ENCODE assay signal across 18 mouse cellular contexts in genomic region chr2:28598692-28599568, GRCm38 (mm10). TPM values are rescaled to one million over a fixed set of nuclear protein-coding genes. Genes with fewer than 3 reads are reported as not detected.
A peak's percentile ranks its signal among the peaks of the same experiment; 100 is the strongest.
DNase-seq lines count a peak whose midpoint lies in the region; ATAC-seq and TF ChIP-seq lines count a peak whose summit lies in the region.
"Had no signal": no experiment of that assay in that cellular context is flagged by ENCODE, and none has a peak within 500 bp of the region (broad histone marks: within the 10 kb centered on the region; RNA-seq: fewer than 3 reads in every experiment).

No protein-coding gene starts in this region.

- peaks cover 46% of the 10 kb centered on the region for H3K4me1 ChIP-seq in heart, embryonic 13.5 days
- H3K4me1 ChIP-seq in neural tube, embryonic 12.5 days, result 0 out of 2 replicates have a peak, but pooled peaks cover 6% of the 10 kb centered on the region
- H3K4me1 ChIP-seq in limb, embryonic 10.5 days, result peaks cover 16% of the 10 kb centered on the region
- H3K4me1 ChIP-seq in liver, embryonic 16.5 days (ENCODE audit: control insufficient read depth, low read depth, low read length), result peaks cover 90% of the 10 kb centered on the region
- H3K4me1 ChIP-seq in kidney, adult 2 months (ENCODE audit: control insufficient read depth, insufficient read depth, low read length), result no peaks in the 10 kb centered on the region

- no peak overlapping the region for H3K4me3 ChIP-seq in heart, embryonic 13.5 days
- H3K4me3 ChIP-seq in neural tube, embryonic 12.5 days, result no peak overlapping the region
- H3K4me3 ChIP-seq in limb, embryonic 10.5 days, result no peak overlapping the region
- no peak overlapping the region for H3K4me3 ChIP-seq in liver, embryonic 16.5 days (ENCODE audit: low read depth, low read length)
- H3K4me3 ChIP-seq in kidney, adult 2 months (ENCODE audit: insufficient read depth, low read depth, low read length), result no peak overlapping the region

- peaks cover 3% of the 10 kb centered on the region; the same call in 1 of the 2 replicates for H3K9me3 ChIP-seq in heart, embryonic 13.5 days
- H3K9me3 ChIP-seq in neural tube, embryonic 12.5 days, result no peaks in the 10 kb centered on the region
- H3K9me3 ChIP-seq in limb, embryonic 10.5 days (replicated peaks), result no peaks in the 10 kb centered on the region
- H3K9me3 ChIP-seq in liver, embryonic 16.5 days (replicated peaks; ENCODE audit: control insufficient read depth, low read length), result 0 out of 2 replicates have a peak, but pooled peaks cover 2% of the 10 kb centered on the region

- H3K27me3 ChIP-seq in heart, embryonic 13.5 days (replicated peaks), result no peaks in the 10 kb centered on the region; the same call in 1 of the 2 replicates
- no peaks in the 10 kb centered on the region for H3K27me3 ChIP-seq in neural tube, embryonic 12.5 days (replicated peaks)
- H3K27me3 ChIP-seq in limb, embryonic 10.5 days (ENCODE audit: low read depth, poor library complexity, severe bottlenecking), result 0 out of 2 replicates have a peak, but pooled peaks cover 2% of the 10 kb centered on the region
- no peaks in the 10 kb centered on the region for H3K27me3 ChIP-seq in liver, embryonic 16.5 days (ENCODE audit: control insufficient read depth, insufficient read depth, low read depth, low read length)
- H3K27me3 ChIP-seq in kidney, adult 2 months (replicated peaks; ENCODE audit: control insufficient read depth, insufficient read depth, low read length), result no peaks in the 10 kb centered on the region

- intact Hi-C loops in heart, postnatal 36 days (cut with DNase I), result no loop called here

- 0 out of 2 replicates have a peak, but pooled peaks have one; percentile 25 for ATAC-seq in heart, embryonic 13.5 days (ENCODE audit: extremely low read depth, insufficient number of reproducible peaks, low FRiP score, low TSS enrichment)
- no peak for ATAC-seq in neural tube, embryonic 12.5 days (ENCODE audit: low FRiP score, low read depth)
- no peak for ATAC-seq in liver, embryonic 16.5 days (ENCODE audit: low read depth)
- ATAC-seq: inflammation-experienced regulatory T-cells, adult 6 months had no signal

- DNase-seq in heart, postnatal 36 days, result no peak
- no peak for DNase-seq in neural tube, embryonic 10.5 days (ENCODE audit: extremely low spot score, low spot score)
- DNase-seq in limb, embryonic 10.5 days (ENCODE audit: low spot score), result no peak
- no peak for DNase-seq in ovary, adult 18-20 months (ENCODE audit: low spot score)
- DNase-seq in kidney, adult 2 months, result no peak
- DNase-seq: cerebellum, adult 2 months; gastrocnemius, postnatal 25 days; heart, postnatal 10 days; kidney, postnatal 25 days; right cerebral cortex, postnatal 14 days had no signal

- H3K9ac ChIP-seq in heart, embryonic 13.5 days, result peak overlapping the region; percentile 29; the same call in 1 of the 2 replicates
- 0 out of 2 replicates have a peak overlapping the region, but pooled peaks have one; percentile 17 for H3K9ac ChIP-seq in neural tube, embryonic 12.5 days
- peak overlapping the region; percentile 62 for H3K9ac ChIP-seq in liver, embryonic 16.5 days (ENCODE audit: low read depth, low read length)

- 42% methylated on average over 12 of the region's 12 CpGs for WGBS in heart, embryonic 13.5 days
- WGBS in neural tube, embryonic 12.5 days, result 74% methylated on average over 12 of the region's 12 CpGs
- 75% methylated on average over 12 of the region's 12 CpGs for WGBS in limb, embryonic 10.5 days
- WGBS in liver, embryonic 16.5 days (ENCODE audit: insufficient replicate concordance), result 16% methylated on average over 12 of the region's 12 CpGs
- 66% methylated on average over 12 of the region's 12 CpGs for WGBS in kidney, adult 2 months

- TF ChIP-seq CTCF in kidney, adult 2 months (conservative IDR thresholded peaks at IDR 0.05; ENCODE audit: insufficient read depth, insufficient read length, low read depth, low read length), result no peak

- H3K4me2 ChIP-seq in heart, embryonic 13.5 days, result peak overlapping the region; percentile 12; the same call in 1 of the 2 replicates
- H3K4me2 ChIP-seq in neural tube, embryonic 12.5 days (replicated peaks), result no peak overlapping the region
- H3K4me2 ChIP-seq in liver, embryonic 16.5 days (ENCODE audit: low read depth, low read length), result peak overlapping the region; percentile 38

- no peak for TF ChIP-seq POLR2A in kidney, adult 2 months (IDR thresholded peaks at IDR 0.05; ENCODE audit: low read depth, low read length)

- H3K36me3 ChIP-seq in heart, embryonic 13.5 days, result no peaks in the 10 kb centered on the region
- no peaks in the 10 kb centered on the region for H3K36me3 ChIP-seq in neural tube, embryonic 12.5 days
- H3K36me3 ChIP-seq in limb, embryonic 10.5 days, result no peaks in the 10 kb centered on the region
- H3K36me3 ChIP-seq in liver, embryonic 16.5 days (ENCODE audit: control insufficient read depth, insufficient read depth), result no peaks in the 10 kb centered on the region
- H3K36me3 ChIP-seq in kidney, adult 2 months (ENCODE audit: control insufficient read depth, insufficient read depth, low read length), result no peaks in the 10 kb centered on the region

- H3K27ac ChIP-seq in heart, embryonic 13.5 days (replicated peaks), result peak overlapping the region; percentile 52
- no peak overlapping the region for H3K27ac ChIP-seq in neural tube, embryonic 12.5 days
- H3K27ac ChIP-seq in limb, embryonic 10.5 days, result 0 out of 2 replicates have a peak overlapping the region, but pooled peaks have one; percentile 32
- peak overlapping the region; percentile 94 for H3K27ac ChIP-seq in liver, embryonic 16.5 days (ENCODE audit: low read length)
- H3K27ac ChIP-seq in kidney, adult 2 months (ENCODE audit: insufficient read depth, low read depth, low read length), result no peak overlapping the region
- H3K27ac ChIP-seq: macrophage had no signal

RNA-seq across cellular contexts. Expression of gene Gtf3c5, which starts 15.4 kb away (rescaled TPM):
- polyA plus RNA-seq in heart, embryonic 13.5 days (2015; fragmentation: Nextera tagmentation; extraction: Ambion mirVana), result 29.8 and 30.9 TPM in 2 replicates
- total RNA-seq in heart, postnatal 36 days (2021), result 10 to 100 TPM in 1 of 2 experiments, 1 to 10 TPM in 1; 9.6 to 11.5 TPM
- polyA plus RNA-seq in neural tube, embryonic 12.5 days (2016; fragmentation: Nextera tagmentation; extraction: Ambion mirVana), result 46.7 and 51.1 TPM in 2 replicates
- polyA plus RNA-seq in limb, embryonic 10.5 days (2016; fragmentation: Nextera tagmentation; extraction: Ambion mirVana), result 69.9 and 71.6 TPM in 2 replicates
- polyA plus RNA-seq in liver, embryonic 16.5 days (2015; fragmentation: Nextera tagmentation; extraction: Ambion mirVana), result 12.1 TPM in 2 replicates
- 20.4 and 20.8 TPM in 2 replicates for polyA plus RNA-seq in kidney, adult 2 months (2012; rRNA removed)

RNA-seq across cellular contexts. Expression of gene Gfi1b, which starts 22.9 kb away (rescaled TPM):
- polyA plus RNA-seq in heart, embryonic 13.5 days (2015; fragmentation: Nextera tagmentation; extraction: Ambion mirVana), result 2.8 and 4.7 TPM in 2 replicates
- not detected for total RNA-seq in heart, postnatal 36 days (2021)
- 0.98 and 1.1 TPM in 2 replicates for polyA plus RNA-seq in neural tube, embryonic 12.5 days (2016; fragmentation: Nextera tagmentation; extraction: Ambion mirVana)
- polyA plus RNA-seq in limb, embryonic 10.5 days (2016; fragmentation: Nextera tagmentation; extraction: Ambion mirVana), result 3.5 and 4.2 TPM in 2 replicates
- 88.7 and 89.4 TPM in 2 replicates for polyA plus RNA-seq in liver, embryonic 16.5 days (2015; fragmentation: Nextera tagmentation; extraction: Ambion mirVana)
- 0.06 and 0.30 TPM in 2 replicates for polyA plus RNA-seq in kidney, adult 2 months (2012; rRNA removed)
- total RNA-seq: gastrocnemius, postnatal 25 days; heart, postnatal 10 days; layer of hippocampus, postnatal 25 days; liver, adult 2 months had no signal
- polyA plus RNA-seq: inflammation-experienced regulatory T-cells, adult 6 months; liver, adult 2 months had no signal

RNA-seq across cellular contexts. Expression of gene Cel, which starts 35.7 kb away (rescaled TPM):
- 0.31 TPM in 1 of 2 replicates, not detected in the other for polyA plus RNA-seq in heart, embryonic 13.5 days (2015; fragmentation: Nextera tagmentation; extraction: Ambion mirVana)
- not detected for total RNA-seq in heart, postnatal 36 days (2021)
- polyA plus RNA-seq in neural tube, embryonic 12.5 days (2016; fragmentation: Nextera tagmentation; extraction: Ambion mirVana), result not detected in 2 replicates
- polyA plus RNA-seq in limb, embryonic 10.5 days (2016; fragmentation: Nextera tagmentation; extraction: Ambion mirVana), result not detected in 2 replicates
- polyA plus RNA-seq in liver, embryonic 16.5 days (2015; fragmentation: Nextera tagmentation; extraction: Ambion mirVana), result 1.6 and 9.7 TPM in 2 replicates
- 0.15 TPM in 1 of 2 replicates, not detected in the other for polyA plus RNA-seq in kidney, adult 2 months (2012; rRNA removed)
- total RNA-seq: gastrocnemius, postnatal 25 days; heart, postnatal 10 days; layer of hippocampus, postnatal 25 days; monocyte, adult 5-6 weeks had no signal
- polyA plus RNA-seq: inflammation-experienced regulatory T-cells, adult 6 months; macrophage had no signal

RNA-seq across cellular contexts. Expression of gene Tsc1, which starts 42.1 kb away (rescaled TPM):
- polyA plus RNA-seq in heart, embryonic 13.5 days (2015; fragmentation: Nextera tagmentation; extraction: Ambion mirVana), result 16.2 and 16.4 TPM in 2 replicates
- total RNA-seq in heart, postnatal 36 days (2021), result 10 to 100 TPM; 26.2 to 26.3 TPM
- polyA plus RNA-seq in neural tube, embryonic 12.5 days (2016; fragmentation: Nextera tagmentation; extraction: Ambion mirVana), result 31.8 and 34.6 TPM in 2 replicates
- 24.2 and 26.9 TPM in 2 replicates for polyA plus RNA-seq in limb, embryonic 10.5 days (2016; fragmentation: Nextera tagmentation; extraction: Ambion mirVana)
- polyA plus RNA-seq in liver, embryonic 16.5 days (2015; fragmentation: Nextera tagmentation; extraction: Ambion mirVana), result 9.6 and 9.8 TPM in 2 replicates
- 17.5 and 21.4 TPM in 2 replicates for polyA plus RNA-seq in kidney, adult 2 months (2012; rRNA removed)

Comparison
In these comparisons a context has a peak if more than half of its experiments do, and no peak if none do; other contexts are left out.
1. H3K27ac ChIP-seq: peak in heart, embryonic 13.5 days (single experiment), limb, embryonic 10.5 days (single experiment) and liver, embryonic 16.5 days (single experiment); none in neural tube, embryonic 12.5 days (single experiment) and kidney, adult 2 months (single experiment).
2. RNA of gene Gfi1b, which starts 22.9 kb away (polyA plus RNA-seq): 88.7 to 89.4 TPM in liver, embryonic 16.5 days; 3.5 to 4.2 TPM in limb, embryonic 10.5 days, 2.8 to 4.7 TPM in heart, embryonic 13.5 days, 0.98 to 1.1 TPM in neural tube, embryonic 12.5 days and 0.06 to 0.30 TPM in kidney, adult 2 months; every median in the first group is over 10 times any median in the second.
3. Peak in every context shown above with its lines, with median percentiles within 50 percentile points of each other: H3K9ac ChIP-seq.